24 mouse cellular contexts compared by ENCODE assay signal in the genomic region with DNA sequence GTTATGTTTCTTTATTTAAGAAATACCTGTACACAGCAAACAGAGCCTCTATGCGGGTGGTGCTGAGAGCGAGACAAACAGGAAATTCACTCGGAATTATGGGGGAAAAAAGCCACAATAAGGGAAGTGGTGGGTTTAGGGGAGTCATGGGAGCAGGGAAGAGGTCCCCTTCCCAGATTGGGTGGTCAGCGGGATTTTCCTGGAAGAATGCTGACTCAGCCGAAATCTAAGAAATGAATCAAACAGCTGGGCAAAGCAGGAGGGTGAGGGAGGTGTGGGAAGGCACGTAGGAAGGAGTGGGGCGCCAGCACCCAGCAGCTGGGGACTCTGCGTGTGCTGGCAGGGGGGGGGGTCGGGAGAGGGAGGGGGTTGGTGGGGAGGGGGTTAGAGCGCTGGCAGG. TPM values are rescaled to one million over a fixed set of nuclear protein-coding genes. Genes with fewer than 3 reads are reported as not detected.
DNase-seq lines count a peak whose midpoint lies in the region; ATAC-seq and TF ChIP-seq lines count a peak whose summit lies in the region.
"Had no signal": no experiment of that assay in that cellular context is flagged by ENCODE, and none has a peak within 500 bp of the region (broad histone marks: within the 10 kb centered on the region; RNA-seq: fewer than 3 reads in every experiment).

No protein-coding gene starts in this region.

- H3K79me2 ChIP-seq in CH12.LX (replicated peaks; ENCODE audit: control insufficient read depth, extremely low read depth, insufficient read depth, poor library complexity, severe bottlenecking), result no peaks in the 10 kb centered on the region
- no peaks in the 10 kb centered on the region for H3K79me2 ChIP-seq in MEL (ENCODE audit: control insufficient read depth, insufficient read depth, low read length, poor library complexity)

- no peak overlapping the region for H3K4me2 ChIP-seq in CH12.LX (ENCODE audit: insufficient read depth, low read depth, poor library complexity, severe bottlenecking)
- no peak overlapping the region for H3K4me2 ChIP-seq in stomach, postnatal 0 days (replicated peaks; ENCODE audit: low read depth)
- H3K4me2 ChIP-seq in intestine, postnatal 0 days (replicated peaks; ENCODE audit: low read depth), result no peak overlapping the region

- TF ChIP-seq EP300 in CH12.LX (IDR thresholded peaks at IDR 0.05; ENCODE audit: low read length) (no peak), MEL (IDR thresholded peaks at IDR 0.05; ENCODE audit: low read depth in 1 of 2, low read length in 2 of 2) (no peak)
- no peak for TF ChIP-seq EP300 in stomach, postnatal 0 days (optimal IDR thresholded peaks at IDR 0.05)

- peak; percentile 23 for DNase-seq in embryo, embryonic 11 days
- DNase-seq in embryo, embryonic 9.5 days (ENCODE audit: extremely low spot score), result no peak
- DNase-seq in CH12.LX (ENCODE audit: extremely low read depth), result no peak
- no peak for DNase-seq in ES-E14 (ENCODE audit: low read depth, low spot score)
- DNase-seq in MEL (ENCODE audit: low read depth, low spot score), result no peak
- DNase-seq in stomach, postnatal 0 days (ENCODE audit: low spot score), result no peak
- no peak for DNase-seq in cerebellum, postnatal 10 days
- DNase-seq: adrenal gland, adult 2 months; adrenal gland, adult 8-10 months; adrenal gland, postnatal 10 days; adrenal gland, postnatal 14 days; adrenal gland, postnatal 25 days; adrenal gland, postnatal 36 days; B cell, adult 2 months; cerebellum, adult 11 months; cerebellum, adult 11-12 months; cerebellum, adult 18-20 months; cerebellum, adult 2 months; cerebellum, adult 8-10 months had no signal

- ATAC-seq in stomach, postnatal 0 days (ENCODE audit: low FRiP score, low TSS enrichment), result no peak
- ATAC-seq in intestine, postnatal 0 days, result no peak
- ATAC-seq: activated CD4-positive, CD25-positive, alpha-beta regulatory T cell, adult 4 months; CD4-positive, CD25-positive, alpha-beta regulatory T cell, adult 4 months; Patski had no signal

- no peak overlapping the region for H3K27ac ChIP-seq in CH12.LX (ENCODE audit: insufficient read depth, low read depth)
- no peak overlapping the region for H3K27ac ChIP-seq in ES-E14 (ENCODE audit: insufficient read depth, low read depth, low read length, poor library complexity, severe bottlenecking)
- no peak overlapping the region for H3K27ac ChIP-seq in MEL (ENCODE audit: control insufficient read depth, low read depth, low read length)
- no peak overlapping the region for H3K27ac ChIP-seq in stomach, postnatal 0 days (replicated peaks)
- H3K27ac ChIP-seq in intestine, postnatal 0 days (ENCODE audit: low read depth, low read length), result no peak overlapping the region

- 43% methylated on average over 7 of the region's 10 CpGs for WGBS in stomach, postnatal 0 days
- 39% methylated on average over 10 of the region's 10 CpGs for WGBS in intestine, postnatal 0 days

- TF ChIP-seq POLR2A in CH12.LX (IDR thresholded peaks at IDR 0.05; ENCODE audit: low read depth, low read length) (no peak), MEL (IDR thresholded peaks at IDR 0.05; ENCODE audit: control insufficient read depth in 1 of 2, insufficient read depth in 1 of 2, low read depth in 1 of 2, low read length in 2 of 2, poor library complexity in 1 of 2) (no peak)

- no peaks in the 10 kb centered on the region for H3K4me1 ChIP-seq in CH12.LX (ENCODE audit: control insufficient read depth in 1 of 2, insufficient read depth in 2 of 2)
- H3K4me1 ChIP-seq in ES-E14 (ENCODE audit: control insufficient read depth in 2 of 2, insufficient read depth in 2 of 2, low read length in 2 of 2, poor library complexity in 1 of 2), result peaks cover 0 to 10% of the 10 kb centered on the region in 2 experiments; a peak in 2 of 4 replicates
- H3K4me1 ChIP-seq in MEL (ENCODE audit: control insufficient read depth in 1 of 2, insufficient read depth in 2 of 2, low read length in 2 of 2), result no peaks in the 10 kb centered on the region
- H3K4me1 ChIP-seq in stomach, postnatal 0 days (replicated peaks; ENCODE audit: control insufficient read depth, insufficient read depth), result no peaks in the 10 kb centered on the region
- no peaks in the 10 kb centered on the region; the same call in none of the 2 replicates for H3K4me1 ChIP-seq in intestine, postnatal 0 days (replicated peaks; ENCODE audit: control insufficient read depth, insufficient read depth, low read length)

- dilution Hi-C loops in CH12.LX (cut with MboI; ENCODE audit: extremely low pct_ligation_motif_present, extremely low pct_unique_long_range_greater_than_20kb, low sequenced_read_pairs), result no loop called here

- TF ChIP-seq CTCF in CH12.LX (conservative IDR thresholded peaks at IDR 0.05 in 1 of 2, IDR thresholded peaks at IDR 0.05 in 1 of 2; ENCODE audit: low read depth in 2 of 2, low read length in 2 of 2) (no peak), MEL (IDR thresholded peaks at IDR 0.05 in 2 of 3, conservative IDR thresholded peaks at IDR 0.05 in 1 of 3; ENCODE audit: control insufficient read depth in 1 of 3, insufficient read depth in 1 of 3, low read depth in 2 of 3, low read length in 3 of 3, poor library complexity in 1 of 3, severe bottlenecking in 1 of 3) (no peak)
- TF ChIP-seq CTCF in stomach, postnatal 0 days (IDR thresholded peaks at IDR 0.05; ENCODE audit: low read depth), result no peak
- no peak for TF ChIP-seq CTCF in intestine, postnatal 0 days (IDR thresholded peaks at IDR 0.05; ENCODE audit: low read depth)

- H3K36me3 ChIP-seq in CH12.LX (replicated peaks in 1 of 2; ENCODE audit: control insufficient read depth in 1 of 2, insufficient read depth in 1 of 2, low read length in 1 of 2) (no peaks in the 10 kb centered on the region), ES-E14 (ENCODE audit: control insufficient read depth, insufficient read depth, low read length, poor library complexity, severe bottlenecking) (no peaks in the 10 kb centered on the region), MEL (ENCODE audit: control insufficient read depth in 1 of 2, insufficient read depth in 2 of 2, low read length in 2 of 2) (no peaks in the 10 kb centered on the region)
- H3K36me3 ChIP-seq in stomach, postnatal 0 days (ENCODE audit: control insufficient read depth, insufficient read depth, low read length), result no peaks in the 10 kb centered on the region
- H3K36me3 ChIP-seq in intestine, postnatal 0 days (ENCODE audit: control insufficient read depth, insufficient read depth), result no peaks in the 10 kb centered on the region
- H3K36me3 ChIP-seq: G1E had no signal

- H3K27me3 ChIP-seq in CH12.LX (replicated peaks) (peaks cover 31% of the 10 kb centered on the region), MEL (ENCODE audit: control insufficient read depth in 1 of 2, insufficient read depth in 2 of 2, low read length in 2 of 2) (0 out of 4 replicates have a peak, but pooled peaks cover 0 to 1% of the 10 kb centered on the region in 2 experiments)
- 0 out of 2 replicates have a peak, but pooled peaks cover 3% of the 10 kb centered on the region for H3K27me3 ChIP-seq in stomach, postnatal 0 days (ENCODE audit: control insufficient read depth, insufficient read depth, low read length)
- H3K27me3 ChIP-seq in intestine, postnatal 0 days (replicated peaks; ENCODE audit: control insufficient read depth, insufficient read depth, low read length), result peaks cover 13% of the 10 kb centered on the region; the same call in 1 of the 2 replicates

- H3K4me3 ChIP-seq in CH12.LX (replicated peaks in 1 of 3; ENCODE audit: low read depth in 2 of 3, low read length in 2 of 3, poor library complexity in 1 of 3) (no peak overlapping the region), ES-E14 (ENCODE audit: insufficient read depth in 1 of 2, low read depth in 1 of 2, low read length in 2 of 2, poor library complexity in 1 of 2, severe bottlenecking in 1 of 2) (no peak overlapping the region), MEL (ENCODE audit: control insufficient read depth in 1 of 2, insufficient read depth in 1 of 2, low read depth in 2 of 2, low read length in 2 of 2) (no peak overlapping the region)
- H3K4me3 ChIP-seq in stomach, postnatal 0 days (ENCODE audit: low read depth, low read length), result no peak overlapping the region
- no peak overlapping the region for H3K4me3 ChIP-seq in intestine, postnatal 0 days (ENCODE audit: low read depth, low read length)

- TF ChIP-seq RAD21 in CH12.LX (IDR thresholded peaks at IDR 0.05; ENCODE audit: low read depth, low read length), result no peak
- TF ChIP-seq RAD21 in MEL (IDR thresholded peaks at IDR 0.05; ENCODE audit: low read depth, low read length), result no peak

- H3K9me3 ChIP-seq in CH12.LX (replicated peaks; ENCODE audit: low read length) (no peaks in the 10 kb centered on the region), ES-E14 (ENCODE audit: control insufficient read depth, insufficient read depth, low read depth, low read length) (no peaks in the 10 kb centered on the region), MEL (replicated peaks; ENCODE audit: insufficient read depth, low read length) (no peaks in the 10 kb centered on the region)
- no peaks in the 10 kb centered on the region for H3K9me3 ChIP-seq in stomach, postnatal 0 days (ENCODE audit: control insufficient read depth, low read length)
- H3K9me3 ChIP-seq in intestine, postnatal 0 days (ENCODE audit: control insufficient read depth), result no peaks in the 10 kb centered on the region
- H3K9me3 ChIP-seq: G1E had no signal

- in situ Hi-C loops in CH12.LX (cut with MboI; ENCODE audit: low pct_ligation_motif_present, low pct_unique_long_range_greater_than_20kb, low sequenced_read_pairs) (no loop called here), ES-E14 (cut with MboI; ENCODE audit: low sequenced_read_pairs in 2 of 2, unreplicated experiment in 2 of 2) (no loop called here)

- no peak overlapping the region for H3K9ac ChIP-seq in CH12.LX (ENCODE audit: insufficient read depth, low read depth)
- no peak overlapping the region for H3K9ac ChIP-seq in ES-E14 (ENCODE audit: insufficient read depth, low read depth, low read length, poor library complexity, severe bottlenecking)
- H3K9ac ChIP-seq in MEL (ENCODE audit: control insufficient read depth, low read depth, low read length, poor library complexity, severe bottlenecking), result no peak overlapping the region
- H3K9ac ChIP-seq in stomach, postnatal 0 days (ENCODE audit: low read length), result no peak overlapping the region
- no peak overlapping the region for H3K9ac ChIP-seq in intestine, postnatal 0 days (ENCODE audit: low read depth, low read length)

RNA-seq across cellular contexts. Expression of gene Mmp9, which starts 7.0 kb away (rescaled TPM):
- total RNA-seq in CH12.LX (2012; rRNA removed), result not detected in 2 replicates
- total RNA-seq in CH12.LX (2014; rRNA removed), result not detected in 2 replicates
- polyA plus RNA-seq in CH12.LX (2012; ENCODE audit: insufficient read length, low read depth), result not detected in 2 replicates
- 5.8 and 7.0 TPM in 2 replicates for total RNA-seq in ES-E14 (2012; rRNA removed)
- total RNA-seq in MEL (2012; rRNA removed), result 0.20 and 0.23 TPM in 2 replicates
- under 1 TPM in 1 of 2 experiments, not detected in 1; 0.19 TPM for polyA plus RNA-seq in MEL (2012; ENCODE audit: insufficient read depth in 1 of 2, insufficient read length in 2 of 2, low read depth in 1 of 2, low replicate concordance in 2 of 2, missing spikeins in 1 of 2)
- polyA plus RNA-seq in stomach, postnatal 0 days (2015; fragmentation: Nextera tagmentation; extraction: Ambion mirVana), result 0.87 and 1.1 TPM in 2 replicates
- polyA plus RNA-seq in intestine, postnatal 0 days (2015; fragmentation: Nextera tagmentation; extraction: Ambion mirVana), result 9.6 and 9.8 TPM in 2 replicates

RNA-seq across cellular contexts. Expression of gene Zfp335, which starts 22.0 kb away (rescaled TPM):
- 12.0 and 14.4 TPM in 2 replicates for total RNA-seq in CH12.LX (2012; rRNA removed)
- total RNA-seq in CH12.LX (2014; rRNA removed), result 5.0 and 5.2 TPM in 2 replicates
- 13.1 and 16.5 TPM in 2 replicates for polyA plus RNA-seq in CH12.LX (2012; ENCODE audit: insufficient read length, low read depth)
- 18.5 and 22.4 TPM in 2 replicates for total RNA-seq in ES-E14 (2012; rRNA removed)
- 12.3 and 12.6 TPM in 2 replicates for total RNA-seq in MEL (2012; rRNA removed)
- polyA plus RNA-seq in MEL (2012; ENCODE audit: insufficient read depth in 1 of 2, insufficient read length in 2 of 2, low read depth in 1 of 2, low replicate concordance in 2 of 2, missing spikeins in 1 of 2), result 10 to 100 TPM in 1 of 2 experiments, not detected in 1; 24.1 TPM
- polyA plus RNA-seq in stomach, postnatal 0 days (2015; fragmentation: Nextera tagmentation; extraction: Ambion mirVana), result 3.7 and 4.3 TPM in 2 replicates
- polyA plus RNA-seq in intestine, postnatal 0 days (2015; fragmentation: Nextera tagmentation; extraction: Ambion mirVana), result 3.6 and 3.8 TPM in 2 replicates

RNA-seq across cellular contexts. Expression of gene Slc12a5, which starts 27.1 kb away (rescaled TPM):
- total RNA-seq in CH12.LX (2012; rRNA removed), result 0.30 and 0.34 TPM in 2 replicates
- 0.05 and 0.18 TPM in 2 replicates for total RNA-seq in CH12.LX (2014; rRNA removed)
- 0.71 and 0.83 TPM in 2 replicates for polyA plus RNA-seq in CH12.LX (2012; ENCODE audit: insufficient read length, low read depth)
- total RNA-seq in ES-E14 (2012; rRNA removed), result 1.7 and 2.0 TPM in 2 replicates
- total RNA-seq in MEL (2012; rRNA removed), result 0.36 and 0.50 TPM in 2 replicates
- polyA plus RNA-seq in MEL (2012; ENCODE audit: insufficient read depth in 1 of 2, insufficient read length in 2 of 2, low read depth in 1 of 2, low replicate concordance in 2 of 2, missing spikeins in 1 of 2), result 1 to 10 TPM in 1 of 2 experiments, not detected in 1; 1.3 TPM
- 0.12 and 0.21 TPM in 2 replicates for polyA plus RNA-seq in stomach, postnatal 0 days (2015; fragmentation: Nextera tagmentation; extraction: Ambion mirVana)
- 0.09 and 0.47 TPM in 2 replicates for polyA plus RNA-seq in intestine, postnatal 0 days (2015; fragmentation: Nextera tagmentation; extraction: Ambion mirVana)

RNA-seq across cellular contexts. Expression of gene Pcif1, which starts 54.4 kb away (rescaled TPM):
- total RNA-seq in CH12.LX (2012; rRNA removed) (30.0 and 33.6 TPM in 2 replicates), CH12.LX (2014; rRNA removed) (18.2 and 20.0 TPM in 2 replicates), ES-E14 (2012; rRNA removed) (30.4 and 39.5 TPM in 2 replicates), MEL (2012; rRNA removed) (46.8 and 47.6 TPM in 2 replicates)
- polyA plus RNA-seq in CH12.LX (2012; ENCODE audit: insufficient read length, low read depth) (49.1 and 59.1 TPM in 2 replicates), MEL (2012; ENCODE audit: insufficient read depth in 1 of 2, insufficient read length in 2 of 2, low read depth in 1 of 2, low replicate concordance in 2 of 2, missing spikeins in 1 of 2) (100 to 1,000 TPM in 1 of 2 experiments, not detected in 1; 118 TPM)
- polyA plus RNA-seq in stomach, postnatal 0 days (2015; fragmentation: Nextera tagmentation; extraction: Ambion mirVana), result 49.2 and 51.4 TPM in 2 replicates
- 43.2 and 44.0 TPM in 2 replicates for polyA plus RNA-seq in intestine, postnatal 0 days (2015; fragmentation: Nextera tagmentation; extraction: Ambion mirVana)
